Mouse (Mus musculus): ENCODE data around the gene Uqcc2.

- TF ChIP-seq POLR2A (IDR thresholded peaks at IDR 0.05; ENCODE audit: borderline replicate concordance, control insufficient read depth, low read depth, low read length) (no peak), CTCF (IDR thresholded peaks at IDR 0.05; ENCODE audit: control insufficient read depth, insufficient read depth, low read length) (no peak)
Measured at GRCm38 (mm10) chr17:27134187-27134586, 471 bp upstream of the Uqcc2 start.

Data from bone marrow, adult 2 months (tissue).